Mouse (Mus musculus): Measurements from ENCODE around the gene Boc. TPM values are rescaled to one million over a fixed set of nuclear protein-coding genes. Genes with fewer than 3 reads are reported as not detected.

Gene Boc
- 0.88 and 1.3 TPM in 2 replicates for polyA plus RNA-seq (2011; ENCODE audit: insufficient read depth, insufficient read length, low read depth, missing spikeins)

DNA sequence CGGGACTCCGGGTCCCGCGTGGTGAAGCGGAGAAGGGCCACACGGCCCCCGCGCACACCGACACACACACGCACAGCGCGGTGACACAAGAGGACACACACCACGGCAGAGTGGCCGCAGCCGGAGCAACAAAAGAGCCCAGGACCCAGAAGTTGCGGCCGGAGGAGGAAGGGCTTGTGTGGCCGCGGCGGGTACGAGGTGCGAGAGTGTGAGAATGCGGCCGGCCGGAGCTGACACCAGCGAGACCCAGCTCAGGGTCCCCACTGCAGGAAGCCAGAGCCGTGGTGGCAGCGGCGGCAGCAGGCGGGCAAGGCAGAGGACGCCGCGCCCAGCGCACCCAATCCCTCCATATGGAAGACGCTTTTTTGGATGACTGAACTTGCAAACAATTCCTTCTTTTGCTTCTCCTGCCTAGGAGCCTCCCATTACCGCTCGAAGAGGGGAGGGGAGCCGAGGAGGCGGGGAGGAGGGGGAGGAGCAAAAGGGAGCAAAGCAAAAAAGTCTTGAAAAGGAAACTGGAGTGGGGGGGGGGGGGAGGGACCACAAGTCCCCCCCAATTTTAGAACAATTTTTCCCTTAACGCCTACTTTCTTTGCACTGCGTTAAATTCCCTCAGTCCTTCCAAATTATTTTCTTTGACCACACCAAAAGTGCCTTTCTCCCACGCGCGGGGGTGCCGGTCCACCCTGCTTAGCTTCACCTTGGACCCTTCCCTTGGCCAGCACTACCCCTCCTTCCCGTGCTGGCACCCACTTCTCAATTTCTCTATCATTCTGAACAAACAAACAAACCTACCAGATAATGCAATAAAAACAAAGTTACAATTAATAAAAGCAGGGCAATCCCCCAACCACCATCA lies at the start of gene Boc:
Gene Boc, minus strand, starts transcription at position 427 of the 859 bp plus-strand sequence.
- H3K9ac ChIP-seq (ENCODE audit: low read depth, poor library complexity, severe bottlenecking), result peak within 1 kb of the TSS; percentile 82
- peak within 1 kb of the TSS; percentile 86 for H3K4me3 ChIP-seq (ENCODE audit: low read depth, low read length)
- H3K27me3 ChIP-seq (ENCODE audit: control insufficient read depth, insufficient read depth, low read length, poor library complexity, severe bottlenecking), result peaks cover 1% of the 10 kb centered on the region
- no peaks in the 10 kb centered on the region for H3K36me3 ChIP-seq (ENCODE audit: control insufficient read depth, insufficient read depth, low read length, poor library complexity, severe bottlenecking)
- no peaks in the 10 kb centered on the region for H3K4me1 ChIP-seq (ENCODE audit: control insufficient read depth, insufficient read depth, low read length)
- H3K9me3 ChIP-seq (replicated peaks; ENCODE audit: control insufficient read depth, insufficient read depth, low read length, poor library complexity, severe bottlenecking), result no peaks in the 10 kb centered on the region
- no peak for TF ChIP-seq POLR2A (IDR thresholded peaks at IDR 0.05; ENCODE audit: insufficient read depth, low read length)
- TF ChIP-seq EP300 (IDR thresholded peaks at IDR 0.05; ENCODE audit: insufficient read depth, low read depth, low read length), result no peak
- TF ChIP-seq CTCF (IDR thresholded peaks at IDR 0.05; ENCODE audit: low read depth, low read length), result no peak
- no peak within 1 kb of the TSS for H3K27ac ChIP-seq (ENCODE audit: insufficient read depth, low read length)

DNA sequence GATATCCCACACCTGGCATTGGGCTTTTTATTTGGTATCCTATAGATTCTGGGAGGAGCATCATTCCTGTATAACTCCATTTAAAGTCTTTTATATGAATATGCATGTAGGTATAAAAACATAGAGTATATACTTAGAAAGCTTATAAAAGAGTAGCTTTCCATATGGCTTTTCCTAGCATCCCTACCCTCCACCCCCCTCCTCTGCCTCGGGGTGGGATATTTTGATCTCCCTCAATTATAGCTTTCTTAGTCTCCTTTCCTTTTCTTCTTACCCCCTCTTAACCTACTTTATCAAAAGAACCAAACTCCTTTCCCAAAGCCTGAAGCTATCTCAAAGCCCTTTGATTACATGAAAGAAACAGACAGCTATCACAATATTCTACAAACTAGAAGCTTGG lies 47.9 kb upstream of the Boc start:
- no peak overlapping the region for H3K9ac ChIP-seq (ENCODE audit: low read depth, poor library complexity, severe bottlenecking)
- no peak overlapping the region for H3K27ac ChIP-seq (ENCODE audit: insufficient read depth, low read length)
- no peaks in the 10 kb centered on the region for H3K4me1 ChIP-seq (ENCODE audit: control insufficient read depth, insufficient read depth, low read length)
- H3K36me3 ChIP-seq (ENCODE audit: control insufficient read depth, insufficient read depth, low read length, poor library complexity, severe bottlenecking), result no peaks in the 10 kb centered on the region
- TF ChIP-seq EP300 (IDR thresholded peaks at IDR 0.05; ENCODE audit: insufficient read depth, low read depth, low read length), result no peak
- TF ChIP-seq POLR2A (IDR thresholded peaks at IDR 0.05; ENCODE audit: insufficient read depth, low read length), result no peak
- no peak for TF ChIP-seq CTCF (IDR thresholded peaks at IDR 0.05; ENCODE audit: low read depth, low read length)
- H3K9me3 ChIP-seq (replicated peaks; ENCODE audit: control insufficient read depth, insufficient read depth, low read length, poor library complexity, severe bottlenecking), result peaks cover 3% of the 10 kb centered on the region; the same call in 1 of the 2 replicates
- H3K4me3 ChIP-seq (ENCODE audit: low read depth, low read length), result no peak overlapping the region
- no peaks in the 10 kb centered on the region; the same call in none of the 2 replicates for H3K27me3 ChIP-seq (ENCODE audit: control insufficient read depth, insufficient read depth, low read length, poor library complexity, severe bottlenecking)

DNA sequence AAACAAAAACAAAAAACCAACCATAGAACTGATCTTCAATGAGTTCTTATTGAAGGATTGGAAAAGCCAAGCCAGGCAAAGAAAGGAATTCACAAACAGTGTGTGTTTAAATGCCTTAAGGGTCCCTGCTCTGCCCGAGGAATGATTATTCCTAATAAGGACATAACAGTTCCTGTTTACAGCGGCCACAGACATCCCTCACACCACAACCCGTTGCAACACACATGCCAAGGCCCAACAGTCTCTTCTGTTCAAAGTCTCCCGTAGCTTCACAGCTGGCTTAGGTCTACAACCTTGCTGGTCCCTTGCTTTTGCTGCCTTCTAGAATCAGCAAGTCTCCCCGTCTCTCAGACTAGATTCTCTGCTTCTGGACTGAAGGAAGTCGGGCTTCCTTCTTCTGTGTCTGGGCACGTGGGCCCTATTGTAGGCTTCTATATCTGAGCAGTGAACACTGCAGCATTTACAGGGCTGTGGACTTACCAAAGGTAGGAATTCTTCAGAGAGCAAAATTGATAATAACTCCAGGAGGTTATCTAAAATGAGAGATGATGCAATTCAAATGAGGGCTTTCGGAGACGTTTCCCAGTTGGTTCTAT lies 45.4 kb upstream of the Boc start:
- TF ChIP-seq CTCF (IDR thresholded peaks at IDR 0.05; ENCODE audit: low read depth, low read length) (no peak), EP300 (IDR thresholded peaks at IDR 0.05; ENCODE audit: insufficient read depth, low read depth, low read length) (no peak), POLR2A (IDR thresholded peaks at IDR 0.05; ENCODE audit: insufficient read depth, low read length) (no peak)
- no peaks in the 10 kb centered on the region for H3K4me1 ChIP-seq (ENCODE audit: control insufficient read depth, insufficient read depth, low read length)
- no peak overlapping the region for H3K27ac ChIP-seq (ENCODE audit: insufficient read depth, low read length)

DNA sequence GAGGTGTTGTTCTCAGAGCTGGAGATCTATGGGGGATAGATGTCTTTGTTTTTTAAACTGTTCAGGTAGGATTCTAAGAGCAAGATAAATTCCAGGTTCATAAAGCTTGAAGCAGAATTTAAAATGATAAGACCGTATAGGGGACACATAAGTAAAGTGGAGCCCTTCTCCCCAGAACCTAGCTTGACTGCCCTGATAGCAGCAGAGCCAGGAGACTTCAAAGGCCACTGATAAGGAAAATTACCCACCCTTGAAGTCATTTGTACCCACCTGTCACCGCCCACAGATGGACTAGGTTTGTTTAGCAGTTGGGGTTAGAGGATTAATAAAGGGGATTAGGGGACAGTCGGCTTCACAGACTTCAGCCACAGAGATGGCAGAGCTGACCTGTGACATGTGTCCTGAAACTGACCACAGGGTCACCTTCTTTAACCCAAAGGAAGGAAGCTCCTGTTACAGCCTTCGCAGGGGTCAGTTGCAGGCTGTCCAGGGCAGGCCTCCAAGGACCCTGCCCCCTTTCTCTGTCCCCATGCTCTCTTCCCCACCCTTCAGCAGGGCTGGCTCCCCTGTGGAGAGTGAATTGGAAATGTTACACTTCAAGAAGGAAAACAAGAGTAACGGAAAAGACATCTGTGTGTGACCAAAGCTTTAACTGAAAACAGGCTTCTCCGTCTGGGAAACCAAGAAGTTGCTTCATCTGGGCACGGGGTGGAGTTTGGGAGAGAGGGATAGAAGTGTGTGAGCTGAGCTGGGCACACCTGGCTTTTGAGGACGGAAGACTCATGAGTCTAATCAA lies 43.5 kb upstream of the Boc start:
- no peak overlapping the region for H3K4me3 ChIP-seq (ENCODE audit: low read depth, low read length)
- H3K4me1 ChIP-seq (ENCODE audit: control insufficient read depth, insufficient read depth, low read length), result no peaks in the 10 kb centered on the region
- no peak for TF ChIP-seq EP300 (IDR thresholded peaks at IDR 0.05; ENCODE audit: insufficient read depth, low read depth, low read length)
- TF ChIP-seq POLR2A (IDR thresholded peaks at IDR 0.05; ENCODE audit: insufficient read depth, low read length), result no peak
- no peak for TF ChIP-seq CTCF (IDR thresholded peaks at IDR 0.05; ENCODE audit: low read depth, low read length)
- no peaks in the 10 kb centered on the region for H3K36me3 ChIP-seq (ENCODE audit: control insufficient read depth, insufficient read depth, low read length, poor library complexity, severe bottlenecking)
- no peak overlapping the region for H3K9ac ChIP-seq (ENCODE audit: low read depth, poor library complexity, severe bottlenecking)
- no peaks in the 10 kb centered on the region; the same call in 1 of the 2 replicates for H3K9me3 ChIP-seq (replicated peaks; ENCODE audit: control insufficient read depth, insufficient read depth, low read length, poor library complexity, severe bottlenecking)
- H3K27me3 ChIP-seq (ENCODE audit: control insufficient read depth, insufficient read depth, low read length, poor library complexity, severe bottlenecking), result no peaks in the 10 kb centered on the region; the same call in 1 of the 2 replicates
- no peak overlapping the region for H3K27ac ChIP-seq (ENCODE audit: insufficient read depth, low read length)

More for the DNA sequence above, 45.4 kb upstream of the Boc start:
- Histone ChIP-seq H3K27me3 (ENCODE audit: control insufficient read depth, insufficient read depth, low read length, poor library complexity, severe bottlenecking) (no peaks in the 10 kb centered on the region; the same call in 1 of the 2 replicates), H3K9me3 (replicated peaks; ENCODE audit: control insufficient read depth, insufficient read depth, low read length, poor library complexity, severe bottlenecking) (peaks cover 3% of the 10 kb centered on the region; the same call in 1 of the 2 replicates), H3K4me3 (ENCODE audit: low read depth, low read length) (no peak overlapping the region), H3K36me3 (ENCODE audit: control insufficient read depth, insufficient read depth, low read length, poor library complexity, severe bottlenecking) (no peaks in the 10 kb centered on the region), H3K9ac (ENCODE audit: low read depth, poor library complexity, severe bottlenecking) (no peak overlapping the region)

DNA sequence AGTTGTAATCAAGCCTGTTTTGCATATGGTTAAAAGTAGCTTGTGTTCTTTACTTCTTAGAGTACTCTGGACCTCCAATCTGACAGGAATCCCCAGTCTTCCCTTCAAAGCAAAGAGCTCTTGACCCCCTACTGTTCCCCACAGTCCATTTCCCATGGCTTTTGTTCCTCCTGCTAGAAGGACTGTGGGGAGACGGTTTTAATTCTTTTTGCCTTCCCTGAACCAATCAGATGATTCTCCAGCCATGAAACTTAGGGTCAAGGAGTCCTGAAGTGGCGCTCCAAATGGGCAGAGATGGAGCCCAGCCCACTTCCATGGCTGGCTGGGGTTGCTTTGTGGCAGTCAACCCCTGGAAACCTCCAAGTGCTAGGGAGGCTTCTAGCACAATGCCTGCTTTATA lies 42.5 kb upstream of the Boc start:
- H3K27me3 ChIP-seq (ENCODE audit: control insufficient read depth, insufficient read depth, low read length, poor library complexity, severe bottlenecking), result no peaks in the 10 kb centered on the region
- H3K4me1 ChIP-seq (ENCODE audit: control insufficient read depth, insufficient read depth, low read length), result no peaks in the 10 kb centered on the region
- H3K4me3 ChIP-seq (ENCODE audit: low read depth, low read length), result no peak overlapping the region
- TF ChIP-seq EP300 (IDR thresholded peaks at IDR 0.05; ENCODE audit: insufficient read depth, low read depth, low read length), result no peak
- TF ChIP-seq POLR2A (IDR thresholded peaks at IDR 0.05; ENCODE audit: insufficient read depth, low read length), result no peak
- no peak for TF ChIP-seq CTCF (IDR thresholded peaks at IDR 0.05; ENCODE audit: low read depth, low read length)
- no peak overlapping the region for H3K27ac ChIP-seq (ENCODE audit: insufficient read depth, low read length)
- no peak overlapping the region for H3K9ac ChIP-seq (ENCODE audit: low read depth, poor library complexity, severe bottlenecking)
- H3K9me3 ChIP-seq (replicated peaks; ENCODE audit: control insufficient read depth, insufficient read depth, low read length, poor library complexity, severe bottlenecking), result peaks cover 8% of the 10 kb centered on the region; the same call in 1 of the 2 replicates
- H3K36me3 ChIP-seq (ENCODE audit: control insufficient read depth, insufficient read depth, low read length, poor library complexity, severe bottlenecking), result no peaks in the 10 kb centered on the region

Data from ES-Bruce4 (cell line).